Mouse (Mus musculus): ENCODE results near the gene Ltbp1.

DNA sequence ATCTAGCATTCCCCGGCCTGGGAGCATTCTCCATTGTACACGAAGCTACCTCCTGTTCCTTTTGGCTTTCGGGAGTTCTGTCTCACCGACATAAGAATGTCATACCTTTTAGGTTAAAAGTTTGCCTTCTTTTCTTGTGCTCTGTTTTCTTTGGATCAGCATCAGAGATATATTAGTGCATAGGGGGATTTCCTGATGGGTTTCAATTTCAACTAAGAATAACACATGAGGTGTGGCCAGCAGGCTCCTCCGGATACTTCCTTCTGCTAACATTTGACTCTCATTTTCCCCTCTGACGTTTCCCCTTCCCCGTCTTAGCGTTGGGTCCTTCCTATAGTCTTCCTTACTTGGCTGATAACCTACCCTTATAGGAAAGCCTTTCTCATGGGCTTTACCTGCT lies 25.6 kb upstream of the Ltbp1 start:
- TF ChIP-seq EP300 (IDR thresholded peaks at IDR 0.05; ENCODE audit: insufficient read depth, low read depth, low read length) (no peak), POLR2A (IDR thresholded peaks at IDR 0.05; ENCODE audit: insufficient read depth, low read depth, low read length) (no peak)
